Mouse (Mus musculus): ENCODE measurements around the gene Mip. TPM values are rescaled to one million over a fixed set of nuclear protein-coding genes. Genes with fewer than 3 reads are reported as not detected.
"Not testable (repeated sequence)": the region's sequence is repeated elsewhere in the genome, so short reads cannot be mapped to it uniquely, and the experiment has no call there.

Mip gene
- polyA plus RNA-seq, 1 experiment = 0.19 TPM

- Histone ChIP-seq H3K36me3 (ENCODE audit: control insufficient read depth, insufficient read depth, low read length) (peaks cover 14% of the 10 kb centered on the region), H3K4me3 (ENCODE audit: control insufficient read depth, insufficient read depth, low read length) (no peak overlapping the region), H3K27ac (ENCODE audit: control insufficient read depth, insufficient read depth, low read length) (no peak overlapping the region), H3K4me1 (replicated peaks; ENCODE audit: control insufficient read depth, insufficient read depth, low read length) (peaks cover 8% of the 10 kb centered on the region; the same call in 1 of the 2 replicates), H3K27me3 (ENCODE audit: control insufficient read depth, insufficient read depth, low read length) (no peaks in the 10 kb centered on the region)
- no peak for TF ChIP-seq CTCF (IDR thresholded peaks at IDR 0.05; ENCODE audit: borderline replicate concordance, control insufficient read depth, extremely low read depth, insufficient read depth, low read length, poor library complexity)
- no peak for TF ChIP-seq POLR2A (IDR thresholded peaks at IDR 0.05; ENCODE audit: control insufficient read depth, extremely low read depth, insufficient read depth, low read length, poor library complexity)
- WGBS = 96% methylated on average over 8 of the region's 8 CpGs
- DNase-seq = no peak
Observed at GRCm38 (mm10) chr10:128255925-128256324, 30.3 kb downstream of the Mip start.

DNA sequence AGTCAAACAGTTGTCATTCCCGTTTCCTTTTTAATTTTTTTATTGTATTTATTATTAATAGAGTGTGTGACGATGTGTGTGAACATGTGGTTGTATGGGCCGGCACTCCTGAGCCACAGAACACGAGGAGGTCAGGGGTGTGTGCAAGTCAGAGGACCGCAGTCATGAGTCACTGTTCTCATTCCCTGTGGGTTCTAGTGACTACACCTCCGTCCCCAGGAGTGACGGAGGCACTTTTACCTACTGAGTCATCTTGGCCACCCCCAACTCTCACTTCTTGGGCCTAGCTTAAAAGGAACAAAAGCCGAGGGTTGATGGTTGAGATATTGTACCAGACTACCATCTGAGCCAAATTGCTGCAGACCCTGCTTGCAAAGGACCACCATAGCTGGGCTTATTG lies 30.7 kb downstream of the Mip start:
- H3K27me3 ChIP-seq (ENCODE audit: control insufficient read depth, insufficient read depth, low read length) = no peaks in the 10 kb centered on the region
- 95% methylated on average over 8 of the region's 8 CpGs for WGBS
- no peak overlapping the region for H3K27ac ChIP-seq (ENCODE audit: control insufficient read depth, insufficient read depth, low read length)
- H3K4me1 ChIP-seq (replicated peaks; ENCODE audit: control insufficient read depth, insufficient read depth, low read length) = peaks cover 8% of the 10 kb centered on the region; the same call in 1 of the 2 replicates
- TF ChIP-seq POLR2A (IDR thresholded peaks at IDR 0.05; ENCODE audit: control insufficient read depth, extremely low read depth, insufficient read depth, low read length, poor library complexity) (no peak), CTCF (IDR thresholded peaks at IDR 0.05; ENCODE audit: borderline replicate concordance, control insufficient read depth, extremely low read depth, insufficient read depth, low read length, poor library complexity) (no peak)
- no peak overlapping the region for H3K4me3 ChIP-seq (ENCODE audit: control insufficient read depth, insufficient read depth, low read length)
- H3K36me3 ChIP-seq (ENCODE audit: control insufficient read depth, insufficient read depth, low read length) = peaks cover 13% of the 10 kb centered on the region
- DNase-seq = no peak

DNA sequence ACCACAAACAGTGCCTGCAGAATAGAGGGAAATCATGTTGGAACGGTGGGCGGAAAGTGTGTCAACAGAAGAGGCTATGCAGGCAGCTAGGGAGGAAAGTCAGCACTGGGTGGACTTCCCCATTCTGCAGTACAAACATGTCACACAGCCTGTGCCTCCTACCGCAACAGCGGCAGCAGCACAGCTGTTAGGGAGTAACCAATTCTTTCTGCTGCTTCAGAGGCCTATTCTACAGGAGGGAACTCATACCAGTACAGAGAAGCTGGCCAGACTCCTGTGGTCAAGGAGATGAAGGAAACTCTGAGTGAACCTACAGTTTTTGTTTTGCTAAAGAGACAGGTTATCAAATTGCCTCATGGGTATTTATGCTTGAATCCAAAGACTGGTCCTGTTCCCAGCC lies 33.3 kb downstream of the Mip start:
- no peaks in the 10 kb centered on the region for H3K36me3 ChIP-seq (ENCODE audit: control insufficient read depth, insufficient read depth, low read length)
- H3K4me1 ChIP-seq (replicated peaks; ENCODE audit: control insufficient read depth, insufficient read depth, low read length) = peaks cover 8% of the 10 kb centered on the region; the same call in 1 of the 2 replicates
- H3K27me3 ChIP-seq (ENCODE audit: control insufficient read depth, insufficient read depth, low read length) = no peaks in the 10 kb centered on the region
- H3K4me3 ChIP-seq (ENCODE audit: control insufficient read depth, insufficient read depth, low read length) = no peak overlapping the region
- WGBS = 28% methylated on average over 4 of the region's 4 CpGs
- no peak for TF ChIP-seq POLR2A (IDR thresholded peaks at IDR 0.05; ENCODE audit: control insufficient read depth, extremely low read depth, insufficient read depth, low read length, poor library complexity)
- no peak for TF ChIP-seq CTCF (IDR thresholded peaks at IDR 0.05; ENCODE audit: borderline replicate concordance, control insufficient read depth, extremely low read depth, insufficient read depth, low read length, poor library complexity)
- DNase-seq = no peak
- H3K27ac ChIP-seq (ENCODE audit: control insufficient read depth, insufficient read depth, low read length) = no peak overlapping the region

DNA sequence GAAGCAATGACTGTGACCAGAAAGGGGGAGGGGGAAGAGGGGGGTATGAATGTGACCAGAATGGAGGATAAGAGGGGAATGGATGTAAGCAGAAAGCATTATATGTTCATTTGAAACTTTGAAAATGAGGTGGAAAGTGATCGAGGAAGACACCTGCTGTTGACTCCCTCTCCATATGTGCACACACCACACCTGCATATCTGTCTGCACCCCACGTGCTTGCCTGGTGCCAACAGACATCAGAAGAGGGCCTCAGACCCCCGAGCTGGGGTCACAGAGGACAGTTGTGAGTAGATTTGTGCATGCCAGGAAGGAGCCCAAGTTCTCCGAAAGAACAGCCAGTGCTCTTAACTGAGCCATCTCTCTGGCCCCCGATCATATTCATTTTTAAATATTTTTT lies 34.3 kb downstream of the Mip start:
- no peak overlapping the region for H3K4me3 ChIP-seq (ENCODE audit: control insufficient read depth, insufficient read depth, low read length)
- no peaks in the 10 kb centered on the region for H3K27me3 ChIP-seq (ENCODE audit: control insufficient read depth, insufficient read depth, low read length)
- H3K36me3 ChIP-seq (ENCODE audit: control insufficient read depth, insufficient read depth, low read length) = no peaks in the 10 kb centered on the region
- 60% methylated on average over 5 of the region's 5 CpGs for WGBS
- peaks cover 8% of the 10 kb centered on the region; the same call in 1 of the 2 replicates for H3K4me1 ChIP-seq (replicated peaks; ENCODE audit: control insufficient read depth, insufficient read depth, low read length)
- TF ChIP-seq CTCF (IDR thresholded peaks at IDR 0.05; ENCODE audit: borderline replicate concordance, control insufficient read depth, extremely low read depth, insufficient read depth, low read length, poor library complexity) = no peak
- no peak for TF ChIP-seq POLR2A (IDR thresholded peaks at IDR 0.05; ENCODE audit: control insufficient read depth, extremely low read depth, insufficient read depth, low read length, poor library complexity)
- no peak overlapping the region for H3K27ac ChIP-seq (ENCODE audit: control insufficient read depth, insufficient read depth, low read length)
- DNase-seq = no peak

DNA sequence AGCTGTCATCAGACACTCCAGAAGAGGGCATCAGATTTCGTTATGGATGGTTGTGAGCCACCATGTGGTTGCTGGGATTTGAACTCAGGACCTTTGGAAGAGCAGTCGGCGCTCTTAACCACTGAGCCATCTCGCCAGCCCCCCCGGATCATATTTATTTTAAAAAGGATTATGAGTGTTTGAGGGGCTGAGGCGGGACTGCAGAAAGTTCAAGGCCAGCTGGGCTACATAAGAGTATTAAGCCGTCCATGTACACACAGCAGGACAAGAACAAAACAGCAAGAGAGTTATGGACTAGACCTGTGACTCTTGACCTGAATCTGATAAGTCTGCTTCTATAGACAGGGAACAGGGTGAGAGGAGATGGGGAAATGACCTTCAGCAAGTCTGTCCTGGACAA lies 34.7 kb downstream of the Mip start:
- H3K4me3 ChIP-seq (ENCODE audit: control insufficient read depth, insufficient read depth, low read length); H3K4me1 ChIP-seq (replicated peaks; ENCODE audit: control insufficient read depth, insufficient read depth, low read length); H3K27me3 ChIP-seq (ENCODE audit: control insufficient read depth, insufficient read depth, low read length); H3K27ac ChIP-seq (ENCODE audit: control insufficient read depth, insufficient read depth, low read length); DNase-seq; H3K36me3 ChIP-seq (ENCODE audit: control insufficient read depth, insufficient read depth, low read length): not testable (repeated sequence)
- WGBS = 97% methylated on average over 7 of the region's 7 CpGs

DNA sequence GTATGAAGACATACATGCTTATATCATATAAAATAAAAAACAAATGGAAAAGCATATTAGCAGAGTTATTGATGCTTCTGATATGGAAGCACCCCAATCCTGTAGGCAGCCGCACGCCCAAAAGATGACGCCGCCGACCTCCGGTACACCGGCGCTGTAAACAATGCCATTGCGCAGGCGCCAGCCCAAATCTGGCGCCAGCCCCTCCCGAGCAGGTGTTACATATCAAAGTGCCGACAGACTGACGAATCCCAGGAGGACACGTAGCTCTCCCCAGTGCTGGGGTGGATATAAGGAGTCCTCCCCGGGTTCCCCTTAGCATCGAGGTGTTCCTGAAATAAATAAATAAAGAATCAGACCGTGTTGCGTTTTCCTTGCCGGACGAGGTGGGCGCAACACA lies 36.7 kb downstream of the Mip start:
- 97% methylated on average over 22 of the region's 22 CpGs for WGBS
- H3K27me3 ChIP-seq (ENCODE audit: control insufficient read depth, insufficient read depth, low read length) = no peaks in the 10 kb centered on the region
- H3K4me1 ChIP-seq (replicated peaks; ENCODE audit: control insufficient read depth, insufficient read depth, low read length) = peaks cover 8% of the 10 kb centered on the region; the same call in 1 of the 2 replicates
- TF ChIP-seq POLR2A (IDR thresholded peaks at IDR 0.05; ENCODE audit: control insufficient read depth, extremely low read depth, insufficient read depth, low read length, poor library complexity) = no peak
- TF ChIP-seq CTCF (IDR thresholded peaks at IDR 0.05; ENCODE audit: borderline replicate concordance, control insufficient read depth, extremely low read depth, insufficient read depth, low read length, poor library complexity) = no peak
- no peak for DNase-seq
- H3K27ac ChIP-seq (ENCODE audit: control insufficient read depth, insufficient read depth, low read length) = no peak overlapping the region
- no peaks in the 10 kb centered on the region for H3K36me3 ChIP-seq (ENCODE audit: control insufficient read depth, insufficient read depth, low read length)
- no peak overlapping the region for H3K4me3 ChIP-seq (ENCODE audit: control insufficient read depth, insufficient read depth, low read length)
